Mouse (Mus musculus): Measurements from ENCODE around the gene Fbxl17. TPM values are rescaled to one million over a fixed set of nuclear protein-coding genes. Genes with fewer than 3 reads are reported as not detected.

Fbxl17 gene
- polyA plus RNA-seq, 1 experiment from 2014 or later = 4.4 TPM

GRCm38 (mm10) chr17:63272914-63273313 is 226.9 kb downstream of the Fbxl17 start:
- H3K9me3 ChIP-seq (replicated peaks) = no peaks in the 10 kb centered on the region

GRCm38 (mm10) chr17:63271000-63271399 is 228.8 kb downstream of the Fbxl17 start:
- no peaks in the 10 kb centered on the region for H3K9me3 ChIP-seq (replicated peaks)
- WGBS = 71% methylated on average over 6 of the region's 6 CpGs
- no peak for DNase-seq (ENCODE audit: low spot score)
- H3K27me3 ChIP-seq (ENCODE audit: low read depth, poor library complexity, severe bottlenecking) = no peaks in the 10 kb centered on the region
- H3K4me3 ChIP-seq = no peak overlapping the region
- no peaks in the 10 kb centered on the region for H3K36me3 ChIP-seq
- no peak overlapping the region for H3K27ac ChIP-seq
- H3K4me1 ChIP-seq = peaks cover 34% of the 10 kb centered on the region

More at GRCm38 (mm10) chr17:63272914-63273313, 226.9 kb downstream of the Fbxl17 start:
- H3K36me3 ChIP-seq = no peaks in the 10 kb centered on the region
- H3K27ac ChIP-seq = no peak overlapping the region
- H3K4me3 ChIP-seq = no peak overlapping the region
- H3K27me3 ChIP-seq (ENCODE audit: low read depth, poor library complexity, severe bottlenecking) = no peaks in the 10 kb centered on the region
- no peak for DNase-seq (ENCODE audit: low spot score)
- H3K4me1 ChIP-seq = peaks cover 25% of the 10 kb centered on the region

GRCm38 (mm10) chr17:63270513-63270912 is 229.3 kb downstream of the Fbxl17 start:
- Histone ChIP-seq H3K4me1 (peaks cover 34% of the 10 kb centered on the region), H3K36me3 (no peaks in the 10 kb centered on the region), H3K27me3 (ENCODE audit: low read depth, poor library complexity, severe bottlenecking) (no peaks in the 10 kb centered on the region), H3K4me3 (no peak overlapping the region), H3K27ac (no peak overlapping the region), H3K9me3 (replicated peaks) (no peaks in the 10 kb centered on the region)
- WGBS = 90% methylated on average over 5 of the region's 5 CpGs
- no peak for DNase-seq (ENCODE audit: low spot score)

- no peaks in the 10 kb centered on the region for H3K36me3 ChIP-seq
- 92% methylated on average over 5 of the region's 5 CpGs for WGBS
- no peak overlapping the region for H3K27ac ChIP-seq
Measured at GRCm38 (mm10) chr17:63262674-63263073, 237.1 kb downstream of the Fbxl17 start.

GRCm38 (mm10) chr17:63261508-63262141 is 238.2 kb downstream of the Fbxl17 start:
- Histone ChIP-seq H3K36me3 (no peaks in the 10 kb centered on the region), H3K27ac (no peak overlapping the region), H3K9me3 (replicated peaks) (no peaks in the 10 kb centered on the region), H3K4me1 (peaks cover 4% of the 10 kb centered on the region; the same call in 1 of the 2 replicates), H3K4me3 (no peak overlapping the region), H3K27me3 (ENCODE audit: low read depth, poor library complexity, severe bottlenecking) (no peaks in the 10 kb centered on the region)
- no peak for DNase-seq (ENCODE audit: low spot score)
- 91% methylated on average over 10 of the region's 10 CpGs for WGBS

More at GRCm38 (mm10) chr17:63262674-63263073, 237.1 kb downstream of the Fbxl17 start:
- no peak for DNase-seq (ENCODE audit: low spot score)
- Histone ChIP-seq H3K4me1 (peaks cover 10% of the 10 kb centered on the region), H3K9me3 (replicated peaks) (no peaks in the 10 kb centered on the region), H3K27me3 (ENCODE audit: low read depth, poor library complexity, severe bottlenecking) (no peaks in the 10 kb centered on the region), H3K4me3 (no peak overlapping the region)

- no peak for DNase-seq (ENCODE audit: low spot score)
- Histone ChIP-seq H3K9me3 (replicated peaks) (no peaks in the 10 kb centered on the region), H3K4me1 (peaks cover 4% of the 10 kb centered on the region; the same call in 1 of the 2 replicates), H3K27ac (no peak overlapping the region), H3K27me3 (ENCODE audit: low read depth, poor library complexity, severe bottlenecking) (no peaks in the 10 kb centered on the region), H3K36me3 (no peaks in the 10 kb centered on the region), H3K4me3 (no peak overlapping the region)
- WGBS = 73% methylated on average over 3 of the region's 3 CpGs
Measured at GRCm38 (mm10) chr17:63259091-63259490, 240.7 kb downstream of the Fbxl17 start.

GRCm38 (mm10) chr17:63246144-63246619 is 253.6 kb downstream of the Fbxl17 start:
- no peaks in the 10 kb centered on the region for H3K9me3 ChIP-seq (replicated peaks)
- no peak for DNase-seq (ENCODE audit: low spot score)
- no peak overlapping the region for H3K27ac ChIP-seq
- peaks cover 4% of the 10 kb centered on the region; the same call in 1 of the 2 replicates for H3K36me3 ChIP-seq
- WGBS = 70% methylated on average over 7 of the region's 7 CpGs
- no peaks in the 10 kb centered on the region for H3K27me3 ChIP-seq (ENCODE audit: low read depth, poor library complexity, severe bottlenecking)
- H3K4me3 ChIP-seq = no peak overlapping the region
- H3K4me1 ChIP-seq = no peaks in the 10 kb centered on the region

- Histone ChIP-seq H3K27ac (no peak overlapping the region), H3K36me3 (peaks cover 4% of the 10 kb centered on the region; the same call in 1 of the 2 replicates), H3K4me3 (no peak overlapping the region), H3K9me3 (replicated peaks) (no peaks in the 10 kb centered on the region), H3K27me3 (ENCODE audit: low read depth, poor library complexity, severe bottlenecking) (no peaks in the 10 kb centered on the region), H3K4me1 (no peaks in the 10 kb centered on the region; the same call in 1 of the 2 replicates)
- no peak for DNase-seq (ENCODE audit: low spot score)
- 95% methylated on average over 9 of the region's 9 CpGs for WGBS
Measured at GRCm38 (mm10) chr17:63245472-63245871, 254.3 kb downstream of the Fbxl17 start.

- H3K9me3 ChIP-seq (replicated peaks) = no peaks in the 10 kb centered on the region
- peaks cover 4% of the 10 kb centered on the region; the same call in 1 of the 2 replicates for H3K36me3 ChIP-seq
- WGBS = 97% methylated on average over 3 of the region's 3 CpGs
- no peaks in the 10 kb centered on the region; the same call in 1 of the 2 replicates for H3K4me1 ChIP-seq
- no peak overlapping the region for H3K27ac ChIP-seq
- no peaks in the 10 kb centered on the region for H3K27me3 ChIP-seq (ENCODE audit: low read depth, poor library complexity, severe bottlenecking)
- no peak overlapping the region for H3K4me3 ChIP-seq
- no peak for DNase-seq (ENCODE audit: low spot score)
Measured at GRCm38 (mm10) chr17:63242761-63243160, 257.1 kb downstream of the Fbxl17 start.

- Histone ChIP-seq H3K27me3 (ENCODE audit: low read depth, poor library complexity, severe bottlenecking) (no peaks in the 10 kb centered on the region), H3K9me3 (replicated peaks) (no peaks in the 10 kb centered on the region), H3K4me3 (no peak overlapping the region), H3K27ac (no peak overlapping the region), H3K36me3 (peaks cover 4% of the 10 kb centered on the region; the same call in 1 of the 2 replicates), H3K4me1 (no peaks in the 10 kb centered on the region; the same call in 1 of the 2 replicates)
- DNase-seq (ENCODE audit: low spot score) = no peak
- WGBS = 82% methylated on average over 5 of the region's 5 CpGs
Measured at GRCm38 (mm10) chr17:63240731-63241106, 259.1 kb downstream of the Fbxl17 start.

- no peak for DNase-seq (ENCODE audit: low spot score)
- H3K4me1 ChIP-seq = no peaks in the 10 kb centered on the region; the same call in 1 of the 2 replicates
- H3K27ac ChIP-seq = no peak overlapping the region
- H3K27me3 ChIP-seq (ENCODE audit: low read depth, poor library complexity, severe bottlenecking) = no peaks in the 10 kb centered on the region
- H3K9me3 ChIP-seq (replicated peaks) = no peaks in the 10 kb centered on the region
- peaks cover 4% of the 10 kb centered on the region; the same call in 1 of the 2 replicates for H3K36me3 ChIP-seq
- 85% methylated on average over 9 of the region's 9 CpGs for WGBS
- no peak overlapping the region for H3K4me3 ChIP-seq
Measured at GRCm38 (mm10) chr17:63240021-63240730, 259.6 kb downstream of the Fbxl17 start.

GRCm38 (mm10) chr17:63236846-63237245 is 263.0 kb downstream of the Fbxl17 start:
- DNase-seq (ENCODE audit: low spot score) = no peak
- no peaks in the 10 kb centered on the region for H3K27me3 ChIP-seq (ENCODE audit: low read depth, poor library complexity, severe bottlenecking)
- H3K9me3 ChIP-seq (replicated peaks) = no peaks in the 10 kb centered on the region
- no peak overlapping the region for H3K4me3 ChIP-seq
- no peaks in the 10 kb centered on the region; the same call in 1 of the 2 replicates for H3K4me1 ChIP-seq
- no peak overlapping the region for H3K27ac ChIP-seq
- H3K36me3 ChIP-seq = no peaks in the 10 kb centered on the region

- 87% methylated on average over 8 of the region's 8 CpGs for WGBS
Measured at GRCm38 (mm10) chr17:63236221-63236620, 263.6 kb downstream of the Fbxl17 start.

More at GRCm38 (mm10) chr17:63236221-63236620, 263.6 kb downstream of the Fbxl17 start:
- H3K4me3 ChIP-seq = no peak overlapping the region
- no peaks in the 10 kb centered on the region; the same call in 1 of the 2 replicates for H3K4me1 ChIP-seq
- no peaks in the 10 kb centered on the region for H3K36me3 ChIP-seq
- H3K27ac ChIP-seq = no peak overlapping the region
- H3K27me3 ChIP-seq (ENCODE audit: low read depth, poor library complexity, severe bottlenecking) = no peaks in the 10 kb centered on the region
- no peak for DNase-seq (ENCODE audit: low spot score)
- no peaks in the 10 kb centered on the region for H3K9me3 ChIP-seq (replicated peaks)
